Mouse (Mus musculus): Measurements from ENCODE around the gene Ccdc81. TPM values are rescaled to one million over a fixed set of nuclear protein-coding genes. Genes with fewer than 3 reads are reported as not detected.

The Ccdc81 gene
- polyA plus RNA-seq, 1 experiment from 2014 or later, result not detected

- Histone ChIP-seq H3K4me2 (no peak overlapping the region), H3K27me3 (no peaks in the 10 kb centered on the region)
- WGBS (ENCODE audit: insufficient replicate concordance), result 27% methylated on average over 4 of the region's 4 CpGs
These were observed 65.6 kb downstream of the Ccdc81 start for GRCm38 (mm10) chr7:89837841-89838240.

GRCm38 (mm10) chr7:89836676-89837075 lies 66.8 kb downstream of the Ccdc81 start:
- Histone ChIP-seq H3K9me3 (replicated peaks) (no peaks in the 10 kb centered on the region), H3K4me1 (replicated peaks) (no peaks in the 10 kb centered on the region), H3K27ac (replicated peaks) (no peak overlapping the region), H3K36me3 (replicated peaks) (no peaks in the 10 kb centered on the region), H3K4me2 (no peak overlapping the region), H3K27me3 (no peaks in the 10 kb centered on the region), H3K4me3 (replicated peaks) (no peak overlapping the region), H3K9ac (no peak overlapping the region)
- ATAC-seq (ENCODE audit: insufficient read depth), result no peak
- 74% methylated on average over 7 of the region's 7 CpGs for WGBS (ENCODE audit: insufficient replicate concordance)

More at GRCm38 (mm10) chr7:89837841-89838240, 65.6 kb downstream of the Ccdc81 start:
- no peak overlapping the region for H3K4me3 ChIP-seq (replicated peaks)
- H3K4me1 ChIP-seq (replicated peaks), result no peaks in the 10 kb centered on the region
- H3K9me3 ChIP-seq (replicated peaks), result no peaks in the 10 kb centered on the region
- no peak overlapping the region for H3K27ac ChIP-seq (replicated peaks)
- no peaks in the 10 kb centered on the region for H3K36me3 ChIP-seq (replicated peaks)
- H3K9ac ChIP-seq, result no peak overlapping the region
- no peak for ATAC-seq (ENCODE audit: insufficient read depth)

GRCm38 (mm10) chr7:89835566-89835965 lies 67.9 kb downstream of the Ccdc81 start:
- H3K27ac ChIP-seq (replicated peaks), result no peak overlapping the region
- H3K36me3 ChIP-seq (replicated peaks), result no peaks in the 10 kb centered on the region
- no peaks in the 10 kb centered on the region for H3K4me1 ChIP-seq (replicated peaks)
- 47% methylated on average over 8 of the region's 8 CpGs for WGBS (ENCODE audit: insufficient replicate concordance)
- H3K9me3 ChIP-seq (replicated peaks), result no peaks in the 10 kb centered on the region
- H3K27me3 ChIP-seq, result no peaks in the 10 kb centered on the region
- no peak overlapping the region for H3K4me2 ChIP-seq
- H3K9ac ChIP-seq, result no peak overlapping the region
- no peak for ATAC-seq (ENCODE audit: insufficient read depth)
- H3K4me3 ChIP-seq (replicated peaks), result no peak overlapping the region

GRCm38 (mm10) chr7:89833521-89833920 lies 69.9 kb downstream of the Ccdc81 start:
- no peak for ATAC-seq (ENCODE audit: insufficient read depth)
- Histone ChIP-seq H3K4me2 (no peak overlapping the region), H3K9me3 (replicated peaks) (no peaks in the 10 kb centered on the region), H3K4me3 (replicated peaks) (no peak overlapping the region), H3K4me1 (replicated peaks) (no peaks in the 10 kb centered on the region), H3K27me3 (no peaks in the 10 kb centered on the region), H3K27ac (replicated peaks) (no peak overlapping the region), H3K9ac (no peak overlapping the region), H3K36me3 (replicated peaks) (no peaks in the 10 kb centered on the region)
- 72% methylated on average over 8 of the region's 8 CpGs for WGBS (ENCODE audit: insufficient replicate concordance)

- Histone ChIP-seq H3K4me3 (replicated peaks) (no peak overlapping the region), H3K36me3 (replicated peaks) (no peaks in the 10 kb centered on the region), H3K27ac (replicated peaks) (no peak overlapping the region), H3K4me1 (replicated peaks) (no peaks in the 10 kb centered on the region), H3K27me3 (no peaks in the 10 kb centered on the region), H3K9ac (no peak overlapping the region), H3K9me3 (replicated peaks) (no peaks in the 10 kb centered on the region), H3K4me2 (no peak overlapping the region)
- no peak for ATAC-seq (ENCODE audit: insufficient read depth)
- WGBS (ENCODE audit: insufficient replicate concordance), result 50% methylated on average over 7 of the region's 7 CpGs
These were observed 74.2 kb downstream of the Ccdc81 start for GRCm38 (mm10) chr7:89829201-89829600.

GRCm38 (mm10) chr7:89828436-89829065 lies 74.9 kb downstream of the Ccdc81 start:
- ATAC-seq (ENCODE audit: insufficient read depth), result no peak
- Histone ChIP-seq H3K27ac (replicated peaks) (no peak overlapping the region), H3K9ac (no peak overlapping the region), H3K4me3 (replicated peaks) (no peak overlapping the region), H3K27me3 (no peaks in the 10 kb centered on the region), H3K9me3 (replicated peaks) (no peaks in the 10 kb centered on the region), H3K4me1 (replicated peaks) (no peaks in the 10 kb centered on the region), H3K4me2 (no peak overlapping the region), H3K36me3 (replicated peaks) (no peaks in the 10 kb centered on the region)
- WGBS (ENCODE audit: insufficient replicate concordance), result 54% methylated on average over 4 of the region's 4 CpGs

Other genes with a start within 250 kb of the Ccdc81 start
- gene Hikeshi, start 37.6 kb upstream of the Ccdc81 start, polyA plus RNA-seq (2015; fragmentation: Nextera tagmentation; extraction: Ambion mirVana), result 46.7 and 56.6 TPM in 2 replicates
- 31.8 and 34.4 TPM in 2 replicates for gene Eed, start 77.4 kb upstream of the Ccdc81 start, polyA plus RNA-seq (2015; fragmentation: Nextera tagmentation; extraction: Ambion mirVana)
- 44.8 and 45.1 TPM in 2 replicates for gene Picalm, start 226.6 kb upstream of the Ccdc81 start, polyA plus RNA-seq (2015; fragmentation: Nextera tagmentation; extraction: Ambion mirVana)